ENCODE assay signal across 8 mouse cellular contexts in genomic region chr2:156864481-156864880, GRCm38 (mm10). TPM values are rescaled to one million over a fixed set of nuclear protein-coding genes. Genes with fewer than 3 reads are reported as not detected.
DNase-seq lines count a peak whose midpoint lies in the region; ATAC-seq and TF ChIP-seq lines count a peak whose summit lies in the region.

No protein-coding gene starts in this region.

- no peak for TF ChIP-seq CTCF in liver, adult 2 months (IDR thresholded peaks at IDR 0.05; ENCODE audit: low read depth, low read length)

- peaks cover 19% of the 10 kb centered on the region for H3K79me2 ChIP-seq in liver, adult 2 months (ENCODE audit: control insufficient read depth, insufficient read depth, low read length)

- peaks cover 23% of the 10 kb centered on the region for H3K36me3 ChIP-seq in liver, adult 2 months (ENCODE audit: control insufficient read depth, insufficient read depth, low read length)
- H3K36me3 ChIP-seq in hindbrain, embryonic 14.5 days (replicated peaks; ENCODE audit: control insufficient read depth, insufficient read depth) = peaks cover 44% of the 10 kb centered on the region
- H3K36me3 ChIP-seq in neural tube, embryonic 13.5 days = peaks cover 48% of the 10 kb centered on the region

- H3K27me3 ChIP-seq in liver, adult 2 months (ENCODE audit: control insufficient read depth, insufficient read depth, low read length) = no peaks in the 10 kb centered on the region
- H3K27me3 ChIP-seq in hindbrain, embryonic 14.5 days (ENCODE audit: control insufficient read depth, insufficient read depth, low read length) = no peaks in the 10 kb centered on the region
- no peaks in the 10 kb centered on the region for H3K27me3 ChIP-seq in neural tube, embryonic 13.5 days

- peak; percentile 12 for DNase-seq in adrenal gland, adult 8-10 months
- DNase-seq in adrenal gland, postnatal 10 days = no peak
- no peak for DNase-seq in liver, adult 2 months (ENCODE audit: extremely low read depth, low read depth, low spot score)
- DNase-seq in liver = no peak
- no peak for DNase-seq in hindbrain, embryonic 14.5 days (ENCODE audit: low spot score)
- DNase-seq in frontal cortex, postnatal 25 days (ENCODE audit: low spot score in 2 of 2) = no peak
- DNase-seq in layer of hippocampus, adult 18-20 months (ENCODE audit: low spot score in 2 of 2) = no peak

- 25% methylated on average over 3 of the region's 3 CpGs for WGBS in liver, adult 2 months
- 74% methylated on average over 3 of the region's 3 CpGs for WGBS in hindbrain, embryonic 14.5 days
- WGBS in neural tube, embryonic 13.5 days = 76% methylated on average over 3 of the region's 3 CpGs

- no peak for ATAC-seq in hindbrain, embryonic 14.5 days (ENCODE audit: low FRiP score)
- no peak for ATAC-seq in neural tube, embryonic 13.5 days (ENCODE audit: low read depth)

- H3K4me2 ChIP-seq in hindbrain, embryonic 14.5 days (replicated peaks) = peak overlapping the region; percentile 86
- peak overlapping the region; percentile 97 for H3K4me2 ChIP-seq in neural tube, embryonic 13.5 days

- no peaks in the 10 kb centered on the region for H3K9me3 ChIP-seq in hindbrain, embryonic 14.5 days (ENCODE audit: control insufficient read depth, low read length)
- no peaks in the 10 kb centered on the region for H3K9me3 ChIP-seq in neural tube, embryonic 13.5 days

- TF ChIP-seq POLR2A in liver, adult 2 months (IDR thresholded peaks at IDR 0.05; ENCODE audit: extremely low read depth, insufficient read depth, low read length) = no peak

- peaks cover 27% of the 10 kb centered on the region for H3K4me1 ChIP-seq in liver, adult 2 months (ENCODE audit: control insufficient read depth, insufficient read depth, low read length)
- peaks cover 22% of the 10 kb centered on the region for H3K4me1 ChIP-seq in hindbrain, embryonic 14.5 days (replicated peaks; ENCODE audit: control insufficient read depth, insufficient read depth, low read length)
- H3K4me1 ChIP-seq in neural tube, embryonic 13.5 days (replicated peaks) = peaks cover 50% of the 10 kb centered on the region

- H3K27ac ChIP-seq in liver, adult 2 months (replicated peaks; ENCODE audit: insufficient read depth, low read depth, low read length) = peak overlapping the region; percentile 98
- no peak overlapping the region for H3K27ac ChIP-seq in hindbrain, embryonic 14.5 days
- H3K27ac ChIP-seq in neural tube, embryonic 13.5 days (replicated peaks) = no peak overlapping the region

- peak overlapping the region; percentile 94 for H3K4me3 ChIP-seq in liver, adult 2 months (ENCODE audit: insufficient read depth, low read depth, low read length)
- H3K4me3 ChIP-seq in hindbrain, embryonic 14.5 days (replicated peaks; ENCODE audit: low read length) = no peak overlapping the region
- peak overlapping the region; percentile 99; the same call in 1 of the 2 replicates for H3K4me3 ChIP-seq in neural tube, embryonic 13.5 days

- H3K9ac ChIP-seq in liver, adult 2 months (ENCODE audit: low read depth, low read length) = peak overlapping the region; percentile 32
- H3K9ac ChIP-seq in hindbrain, embryonic 14.5 days = peak overlapping the region; percentile 83; the same call in 1 of the 2 replicates
- peak overlapping the region; percentile 98; the same call in 1 of the 2 replicates for H3K9ac ChIP-seq in neural tube, embryonic 13.5 days

RNA-seq across cellular contexts. Expression of gene Rab5if, which starts 1.6 kb away (rescaled TPM):
- total RNA-seq in adrenal gland, adult 8-10 months (2022) = 100 to 1,000 TPM; 134 to 305 (median 233) TPM
- 100 to 1,000 TPM; 277 to 282 TPM for total RNA-seq in adrenal gland, postnatal 10 days (2021)
- total RNA-seq in liver, adult 2 months (2014; rRNA removed) = 149 and 196 TPM in 2 replicates
- 122 and 142 TPM in 2 replicates for polyA plus RNA-seq in liver, adult 2 months (2012; rRNA removed)
- polyA plus RNA-seq in hindbrain, embryonic 14.5 days (2014; fragmentation: Nextera tagmentation; extraction: Ambion mirVana) = 174 and 176 TPM in 2 replicates
- polyA plus RNA-seq in neural tube, embryonic 13.5 days (2015; fragmentation: Nextera tagmentation; extraction: Ambion mirVana) = 161 and 167 TPM in 2 replicates
- 10 to 100 TPM; 88.3 to 98.8 TPM for total RNA-seq in layer of hippocampus, adult 18-20 months (2021)

RNA-seq across cellular contexts. Expression of gene 4930518I15Rik, which starts 6.7 kb away (rescaled TPM):
- 1 to 10 TPM; 2.6 to 6.2 (median 4.0) TPM for total RNA-seq in adrenal gland, adult 8-10 months (2022)
- 1 to 10 TPM; 2.0 to 4.0 TPM for total RNA-seq in adrenal gland, postnatal 10 days (2021)
- total RNA-seq in liver, adult 2 months (2014; rRNA removed) = 1.1 and 2.1 TPM in 2 replicates
- 0.17 and 0.55 TPM in 2 replicates for polyA plus RNA-seq in liver, adult 2 months (2012; rRNA removed)
- 4.0 and 5.4 TPM in 2 replicates for polyA plus RNA-seq in hindbrain, embryonic 14.5 days (2014; fragmentation: Nextera tagmentation; extraction: Ambion mirVana)
- 8.3 and 10.4 TPM in 2 replicates for polyA plus RNA-seq in neural tube, embryonic 13.5 days (2015; fragmentation: Nextera tagmentation; extraction: Ambion mirVana)
- total RNA-seq in layer of hippocampus, adult 18-20 months (2021) = 1 to 10 TPM; 1.7 to 2.7 TPM

RNA-seq across cellular contexts. Expression of gene Sla2, which starts 22.5 kb away (rescaled TPM):
- under 1 TPM in 1 of 4 experiments, not detected in 3; 0.14 TPM for total RNA-seq in adrenal gland, adult 8-10 months (2022)
- under 1 TPM; 0.18 to 0.30 TPM for total RNA-seq in adrenal gland, postnatal 10 days (2021)
- 0.09 and 0.13 TPM in 2 replicates for total RNA-seq in liver, adult 2 months (2014; rRNA removed)
- 0.10 and 0.20 TPM in 2 replicates for polyA plus RNA-seq in liver, adult 2 months (2012; rRNA removed)
- polyA plus RNA-seq in hindbrain, embryonic 14.5 days (2014; fragmentation: Nextera tagmentation; extraction: Ambion mirVana) = 0.14 and 0.20 TPM in 2 replicates
- 0.18 TPM in 1 of 2 replicates, not detected in the other for polyA plus RNA-seq in neural tube, embryonic 13.5 days (2015; fragmentation: Nextera tagmentation; extraction: Ambion mirVana)
- under 1 TPM; 0.30 to 0.42 TPM for total RNA-seq in layer of hippocampus, adult 18-20 months (2021)

RNA-seq across cellular contexts. Expression of gene Tgif2, which starts 24.7 kb away (rescaled TPM):
- 1 to 10 TPM; 2.4 to 4.0 (median 3.8) TPM for total RNA-seq in adrenal gland, adult 8-10 months (2022)
- 1 to 10 TPM; 8.1 to 9.7 TPM for total RNA-seq in adrenal gland, postnatal 10 days (2021)
- 0.28 and 0.67 TPM in 2 replicates for total RNA-seq in liver, adult 2 months (2014; rRNA removed)
- polyA plus RNA-seq in liver, adult 2 months (2012; rRNA removed) = 0.65 and 0.77 TPM in 2 replicates
- polyA plus RNA-seq in hindbrain, embryonic 14.5 days (2014; fragmentation: Nextera tagmentation; extraction: Ambion mirVana) = 18.9 and 21.5 TPM in 2 replicates
- polyA plus RNA-seq in neural tube, embryonic 13.5 days (2015; fragmentation: Nextera tagmentation; extraction: Ambion mirVana) = 24.1 and 31.1 TPM in 2 replicates
- 1 to 10 TPM in 1 of 2 experiments, under 1 TPM in 1; 0.56 to 1.1 TPM for total RNA-seq in layer of hippocampus, adult 18-20 months (2021)

Comparison
In these comparisons a context has a peak if more than half of its experiments do, and no peak if none do; other contexts are left out.
1. H3K9ac ChIP-seq: peak in every context shown above with its lines; median percentile 98 in neural tube, embryonic 13.5 days; 83 in hindbrain, embryonic 14.5 days; 32 in liver, adult 2 months.